Mouse (Mus musculus) kidney, adult 2 months (tissue): ENCODE results near the gene Cldn11.

Experiments used
- CTCF ChIP-seq: fragments of 200-500 bp; conservative IDR thresholded peaks from 2 replicates; pipeline ENCODE4 v1.5.1; 2011; ENCODE audit warnings: low read depth, mild to moderate bottlenecking, control low read depth, low read length, moderate library complexity, mixed read lengths; ENCODE audit not compliant: insufficient read depth, insufficient read length
- POLR2A ChIP-seq: fragments of 200-500 bp; IDR thresholded peaks from one replicate; pipeline ENCODE4 v1.6.1; 2011; ENCODE audit warnings: low read depth, low read length, control low read depth

DNA sequence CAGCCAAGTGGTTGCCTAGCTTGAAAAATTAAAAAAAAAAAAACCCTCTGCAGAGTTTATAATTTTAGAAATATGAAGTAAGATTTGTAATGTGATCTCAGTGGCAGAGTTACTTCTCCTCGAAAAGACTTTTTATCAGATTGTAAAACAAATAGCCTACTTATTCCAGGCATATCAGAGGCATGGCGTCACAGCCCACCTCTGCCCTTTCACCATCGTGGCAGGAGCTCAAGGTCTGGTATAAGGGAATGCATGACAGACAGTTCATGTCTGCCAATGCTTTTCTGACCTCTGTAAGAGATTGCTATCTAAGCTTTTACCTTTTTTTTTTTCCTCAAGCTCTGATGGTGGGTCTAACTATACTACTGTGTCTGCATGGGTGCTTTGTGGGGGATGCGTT lies 58.3 kb downstream of the Cldn11 start:
- TF ChIP-seq POLR2A (no peak), CTCF (no peak)
